Mouse (Mus musculus) testis, adult 2 months (tissue): Measurements from ENCODE around the gene Pcna. TPM values are rescaled to one million over a fixed set of nuclear protein-coding genes. Genes with fewer than 3 reads are reported as not detected.

Source experiments
- H3K27ac ChIP-seq: fragments of 200-500 bp; 2 replicates; pipeline ENCODE4 v1.5.1; 2012; ENCODE audit warnings: low read depth, low read length; ENCODE audit not compliant: control insufficient read depth, insufficient read depth
- H3K27me3 ChIP-seq: fragments of 200-500 bp; 2 replicates; pipeline ENCODE4 v1.6.1; 2012; ENCODE audit warnings: mild to moderate bottlenecking, low read length, moderate library complexity; ENCODE audit not compliant: control insufficient read depth, insufficient read depth
- H3K36me3 ChIP-seq: fragments of 200-500 bp; 2 replicates; pipeline ENCODE4 v1.6.1; 2012; ENCODE audit warnings: mild to moderate bottlenecking, low read length; ENCODE audit not compliant: control insufficient read depth, insufficient read depth
- H3K4me1 ChIP-seq: fragments of 200-500 bp; 2 replicates; pipeline ENCODE4 v1.6.1; 2012; ENCODE audit warnings: low read length; ENCODE audit not compliant: control insufficient read depth, insufficient read depth
- H3K4me3 ChIP-seq: fragments of 200-500 bp; 2 replicates; pipeline ENCODE4 v1.5.1; 2012; ENCODE audit warnings: low read depth, mild to moderate bottlenecking, low read length, moderate library complexity, mixed read lengths; ENCODE audit not compliant: control insufficient read depth
- CTCF ChIP-seq: fragments of 200-500 bp; IDR thresholded peaks from 2 replicates; pipeline ENCODE4 v1.5.1; 2012; ENCODE audit warnings: low read depth, mild to moderate bottlenecking, inconsistent platforms, low read length, moderate library complexity; ENCODE audit not compliant: control insufficient read depth, insufficient read depth, insufficient replicate concordance
- POLR2A ChIP-seq: fragments of 200-500 bp; IDR thresholded peaks from 2 replicates; pipeline ENCODE4 v1.6.1; 2012; ENCODE audit warnings: low read depth, mild to moderate bottlenecking, inconsistent platforms, low read length, moderate library complexity; ENCODE audit not compliant: control insufficient read depth
- polyA plus RNA-seq: library from polyadenylated mRNA; depleted of rRNA; stranded (reverse); fragments of >200 nt; gene quantifications from 2 replicates; pipeline ENCODE4 v1.2.3, GENCODE M21; 2012

The Pcna gene
- polyA plus RNA-seq, 1 experiment, result 84.2 TPM

DNA sequence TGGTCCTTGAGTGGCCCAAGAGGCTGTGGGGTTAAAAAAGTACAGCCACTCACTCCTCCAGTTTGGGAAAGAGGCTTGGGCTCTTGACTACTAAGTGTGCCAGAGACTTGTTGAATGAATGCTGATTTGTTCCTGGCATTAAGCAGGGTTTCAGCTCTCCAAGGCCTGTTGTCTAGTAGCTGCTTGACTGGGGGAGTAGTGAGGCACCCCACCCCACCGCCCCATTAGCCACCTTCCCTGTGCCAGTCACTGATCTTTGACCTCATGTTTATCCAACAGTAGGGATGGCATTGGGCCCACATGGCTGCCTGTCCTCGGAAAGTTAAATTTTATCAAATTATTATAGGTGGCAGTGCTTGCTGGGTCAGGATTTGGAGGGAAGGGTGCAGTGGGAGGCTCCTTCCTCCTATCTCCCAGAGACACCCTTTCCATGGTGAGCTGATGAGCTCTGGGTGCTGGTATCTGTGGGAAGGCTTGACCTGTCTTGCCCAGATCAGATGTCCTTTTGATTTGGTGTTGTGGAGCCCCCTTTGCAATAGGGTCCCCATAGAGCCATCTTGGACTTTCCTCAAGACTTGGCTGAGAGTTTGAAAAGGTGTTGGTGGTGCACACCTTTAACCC, 17.3 kb upstream of the Pcna start:
- H3K4me3 ChIP-seq, result no peak overlapping the region
- no peak overlapping the region for H3K27ac ChIP-seq
- TF ChIP-seq POLR2A (no peak), CTCF (no peak)
- H3K4me1 ChIP-seq, result peaks cover 2% of the 10 kb centered on the region; the same call in 1 of the 2 replicates
- H3K27me3 ChIP-seq, result no peaks in the 10 kb centered on the region
- H3K36me3 ChIP-seq, result no peaks in the 10 kb centered on the region

DNA sequence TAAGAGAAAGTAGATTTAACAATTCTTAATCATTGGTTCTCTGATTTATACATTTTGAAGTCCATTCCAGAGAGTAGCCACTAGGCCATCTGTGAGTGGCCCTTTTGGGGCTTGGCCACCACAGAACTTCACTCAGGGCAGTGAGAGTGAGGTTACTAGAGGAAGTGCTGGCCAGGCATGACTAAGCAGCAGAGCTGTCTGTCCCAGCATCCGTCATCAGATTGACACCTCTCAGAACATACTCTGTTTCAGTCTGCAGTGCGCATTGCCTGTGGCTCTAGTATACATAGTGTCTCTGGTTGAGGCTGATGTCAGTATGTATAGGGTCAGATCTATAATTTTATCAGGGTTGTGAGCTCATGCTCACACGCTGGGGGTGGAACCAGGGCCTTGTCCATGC, 16.1 kb upstream of the Pcna start:
- Histone ChIP-seq H3K27me3 (no peaks in the 10 kb centered on the region), H3K4me3 (no peak overlapping the region), H3K4me1 (peaks cover 2% of the 10 kb centered on the region; the same call in 1 of the 2 replicates)

DNA sequence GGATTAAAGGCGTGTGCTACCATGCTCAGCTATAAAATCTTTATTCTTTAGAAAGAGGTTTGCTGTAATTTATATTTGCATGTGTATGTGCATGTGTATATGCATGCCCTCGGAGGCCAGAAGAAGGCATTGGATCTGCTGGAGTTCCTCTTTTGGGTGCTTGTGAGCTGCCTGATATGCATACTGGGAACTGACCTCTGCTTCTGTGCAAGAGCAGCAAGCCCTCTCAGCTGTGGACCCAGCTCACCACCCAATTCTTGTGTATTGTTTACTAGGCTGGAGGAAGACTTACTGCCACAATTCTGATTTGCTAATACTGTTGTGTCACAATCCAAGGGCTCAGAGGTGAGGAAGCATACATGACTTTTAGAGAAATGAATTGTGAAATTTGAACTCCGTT, 13.0 kb upstream of the Pcna start:
- Histone ChIP-seq H3K27me3 (no peaks in the 10 kb centered on the region), H3K27ac (no peak overlapping the region), H3K4me3 (no peak overlapping the region), H3K36me3 (no peaks in the 10 kb centered on the region), H3K4me1 (peaks cover 2% of the 10 kb centered on the region; the same call in 1 of the 2 replicates)
- TF ChIP-seq POLR2A (no peak), CTCF (no peak)

More for the DNA sequence above, 16.1 kb upstream of the Pcna start:
- Histone ChIP-seq H3K27ac (no peak overlapping the region), H3K36me3 (no peaks in the 10 kb centered on the region)
- TF ChIP-seq POLR2A, result no peak
- no peak for TF ChIP-seq CTCF

DNA sequence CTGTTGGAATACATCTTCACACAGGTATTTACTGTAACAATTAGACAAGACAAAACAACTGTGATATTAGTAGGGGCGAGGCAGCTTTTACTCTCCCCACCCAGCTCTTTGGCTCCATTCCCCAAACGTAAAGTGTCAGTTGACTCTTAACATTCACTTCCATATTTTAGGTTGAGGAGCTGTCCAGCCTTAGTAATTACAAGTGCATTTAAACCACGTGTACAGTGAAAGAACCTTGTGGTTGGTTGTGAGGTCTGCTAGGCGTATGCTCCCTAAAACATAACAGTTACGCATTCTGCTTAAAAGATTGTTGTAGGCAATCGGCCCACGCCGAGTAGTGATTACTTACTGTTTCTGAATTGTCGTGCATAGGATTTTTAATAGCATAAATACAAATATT, 12.1 kb upstream of the Pcna start:
- no peak overlapping the region for H3K4me3 ChIP-seq
- no peaks in the 10 kb centered on the region for H3K27me3 ChIP-seq
- TF ChIP-seq POLR2A, result no peak
- TF ChIP-seq CTCF, result no peak
- no peak overlapping the region for H3K27ac ChIP-seq
- no peaks in the 10 kb centered on the region; the same call in 1 of the 2 replicates for H3K4me1 ChIP-seq
- H3K36me3 ChIP-seq, result no peaks in the 10 kb centered on the region

DNA sequence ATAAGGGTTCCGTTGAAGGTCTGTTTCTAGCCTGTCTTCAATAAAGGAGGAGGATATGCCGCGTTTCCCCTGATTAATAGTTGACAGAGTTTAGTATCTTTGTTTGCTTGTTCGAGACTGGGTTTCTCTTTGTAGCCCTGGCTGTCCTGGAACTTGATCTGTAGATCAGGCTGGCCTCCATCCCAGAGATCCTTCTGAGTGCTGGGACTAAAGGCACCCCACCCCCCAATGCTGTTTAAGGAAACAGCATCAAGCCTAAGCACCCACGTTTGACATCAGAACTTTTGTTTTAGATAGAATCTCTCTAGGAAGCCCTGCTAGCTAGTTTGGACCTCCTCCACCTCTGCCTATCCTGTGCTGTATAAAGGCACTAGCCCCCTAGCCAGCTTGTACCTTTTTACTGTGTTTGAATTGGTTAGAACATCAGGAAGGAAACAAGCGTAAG, 11.2 kb upstream of the Pcna start:
- Histone ChIP-seq H3K4me3 (peak overlapping the region; percentile 88), H3K4me1 (no peaks in the 10 kb centered on the region; the same call in 1 of the 2 replicates), H3K27me3 (no peaks in the 10 kb centered on the region), H3K27ac (peak overlapping the region; percentile 71; the same call in 1 of the 2 replicates), H3K36me3 (no peaks in the 10 kb centered on the region)
- no peak for TF ChIP-seq CTCF
- no peak for TF ChIP-seq POLR2A

DNA sequence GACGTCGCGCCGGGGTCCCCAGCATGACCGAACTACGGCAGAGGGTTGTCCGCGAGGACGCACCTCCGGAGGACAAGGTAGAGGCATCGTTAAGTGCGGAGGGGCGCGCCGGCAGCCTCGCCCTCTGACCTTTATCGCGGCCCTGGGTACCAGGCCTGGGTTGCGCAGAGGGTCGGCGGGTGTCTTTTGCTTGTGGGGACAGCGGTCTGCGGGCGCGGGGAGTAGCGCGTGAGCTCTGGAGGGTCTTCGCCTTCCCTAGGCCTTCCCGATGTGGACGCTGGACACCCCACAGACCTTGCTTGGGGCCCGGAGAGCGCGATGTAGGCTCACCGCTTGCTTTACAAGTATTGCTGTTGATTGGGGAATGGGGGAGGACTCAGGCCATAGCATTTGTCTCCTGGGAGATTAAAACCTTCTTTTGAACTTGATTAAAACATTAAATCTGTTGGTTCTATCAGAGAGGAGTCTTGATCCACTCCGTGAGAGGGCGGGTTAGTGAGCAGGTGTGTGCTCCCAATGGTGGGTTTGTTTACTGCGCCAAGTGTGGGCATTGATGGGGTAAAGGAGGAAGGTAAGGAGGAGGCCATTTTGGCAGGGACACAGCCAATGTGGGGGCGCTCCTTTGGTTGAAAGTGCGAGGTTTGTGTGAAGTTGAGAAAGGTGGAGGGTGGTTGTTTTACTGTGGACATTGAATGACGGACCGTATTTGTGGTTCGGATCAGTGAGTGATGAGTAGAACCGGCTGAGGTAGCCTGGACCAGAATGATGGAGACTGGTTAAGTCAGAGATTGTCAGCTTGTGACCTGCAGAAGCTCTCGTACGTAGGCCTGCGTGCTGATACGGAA, 10.5 kb upstream of the Pcna start:
- Histone ChIP-seq H3K27me3 (no peaks in the 10 kb centered on the region), H3K36me3 (no peaks in the 10 kb centered on the region), H3K4me1 (no peaks in the 10 kb centered on the region; the same call in 1 of the 2 replicates), H3K4me3 (peak overlapping the region; percentile 88), H3K27ac (peak overlapping the region; percentile 71)
- TF ChIP-seq POLR2A (no peak), CTCF (no peak)

DNA sequence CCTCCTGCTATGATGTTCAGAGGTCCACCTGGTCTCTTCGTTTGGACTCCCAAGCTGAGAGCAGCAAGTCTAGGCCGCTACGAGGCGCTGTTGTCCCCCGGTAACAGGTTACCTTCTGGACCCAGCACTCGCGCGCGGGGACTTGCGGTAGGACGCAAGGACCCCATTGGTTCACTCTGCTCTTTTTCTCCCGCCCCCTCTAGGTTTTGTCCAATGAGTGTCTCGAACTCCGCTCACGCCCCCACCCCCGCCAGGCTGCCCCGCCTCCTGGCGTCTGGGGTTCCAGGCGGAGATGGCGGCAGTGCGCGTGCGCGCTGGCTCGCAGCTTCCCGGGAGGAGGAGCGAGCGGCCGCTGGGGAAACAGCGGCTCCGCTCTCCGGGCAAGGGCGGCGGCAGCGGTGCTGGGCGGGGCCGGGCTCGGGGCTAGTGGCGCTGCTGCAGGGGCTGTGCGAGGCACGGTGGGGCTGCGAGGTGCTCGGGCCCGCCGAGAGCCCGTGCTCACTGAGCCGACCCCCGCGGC, 9.8 kb upstream of the Pcna start, which contains the start of gene Cds2:
Gene Cds2 (plus strand): TSS at position 270 of the 520 bp plus-strand sequence.
- peak within 1 kb of the TSS; percentile 71 for H3K27ac ChIP-seq
- peak within 1 kb of the TSS; percentile 88 for H3K4me3 ChIP-seq
- H3K4me1 ChIP-seq, result no peaks in the 10 kb centered on the region; the same call in 1 of the 2 replicates
- no peaks in the 10 kb centered on the region for H3K36me3 ChIP-seq
- no peaks in the 10 kb centered on the region for H3K27me3 ChIP-seq
- TF ChIP-seq CTCF, result peak; percentile 82; the same call in 1 of the 2 replicates
- peak; percentile 71; the same call in 1 of the 2 replicates for TF ChIP-seq POLR2A

DNA sequence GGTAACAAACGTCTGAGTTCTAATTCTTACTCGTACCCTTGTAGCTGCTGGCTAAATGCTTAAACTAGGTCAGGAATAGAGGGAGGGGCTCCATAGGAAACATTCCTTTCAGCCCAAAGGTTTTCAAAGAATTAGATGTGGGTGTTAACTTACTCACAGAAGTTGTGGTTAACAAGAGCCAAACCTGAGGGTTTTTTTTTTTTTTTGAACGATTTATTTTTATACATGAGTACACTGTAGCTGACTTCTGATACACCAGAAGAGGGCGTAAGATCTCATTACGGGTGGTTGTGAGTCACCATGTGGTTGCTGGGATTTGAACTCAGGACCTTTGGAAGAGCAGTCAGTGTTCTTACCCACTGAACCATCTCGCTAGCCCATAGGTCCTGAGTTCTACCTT, 9.1 kb upstream of the Pcna start:
- Histone ChIP-seq H3K27me3 (no peaks in the 10 kb centered on the region), H3K4me3 (no peak overlapping the region), H3K36me3 (no peaks in the 10 kb centered on the region), H3K27ac (no peak overlapping the region), H3K4me1 (no peaks in the 10 kb centered on the region; the same call in 1 of the 2 replicates)
- TF ChIP-seq CTCF (no peak), POLR2A (no peak)
